Mouse (Mus musculus): Measurements from ENCODE around the gene Rhoh.

GRCm38 (mm10) chr5:65898683-65899082 lies 37.7 kb downstream of the Rhoh start:
- TF ChIP-seq HCFC1 (IDR thresholded peaks at IDR 0.05; ENCODE audit: borderline replicate concordance, insufficient read depth, low read length) (no peak), MAFK (IDR thresholded peaks at IDR 0.05; ENCODE audit: insufficient read depth, low read depth, low read length) (no peak), ZC3H11A (IDR thresholded peaks at IDR 0.05; ENCODE audit: borderline replicate concordance, low read depth, low read length) (no peak)
